Mouse (Mus musculus) left cerebral cortex, adult 18-20 months (tissue): ENCODE data around the gene Spred2. TPM values are rescaled to one million over a fixed set of nuclear protein-coding genes. Genes with fewer than 3 reads are reported as not detected.

ENCODE experiments used
- DNase-seq, 2 experiments: peaks; one replicate each; pipeline ENCODE4 v3.0.0; 2021 to 2022; ENCODE audit warnings: low spot score in 2 of 2, mixed read lengths in 1 of 2
- total RNA-seq, 2 experiments: library from RNA; stranded (reverse); gene quantifications; 2 replicates each; pipeline ENCODE4 v1.2.3; 2021

Gene Spred2
- total RNA-seq, 2 experiments from 2014 or later: 99.8 to 122 TPM

GRCm38 (mm10) chr11:19925149-19925975 lies 1.2 kb downstream of the Spred2 start:
- peak; percentile 65 to 80 for DNase-seq

GRCm38 (mm10) chr11:19925976-19926842 lies 2.0 kb downstream of the Spred2 start:
- peak; percentile 39 to 40 for DNase-seq

GRCm38 (mm10) chr11:19926843-19927120 lies 2.6 kb downstream of the Spred2 start:
- no peak for DNase-seq

GRCm38 (mm10) chr11:19928633-19929032 lies 4.5 kb downstream of the Spred2 start:
- DNase-seq: no peak

- DNase-seq: no peak
Measured at GRCm38 (mm10) chr11:19929087-19929865, 5.1 kb downstream of the Spred2 start.

- DNase-seq: no peak
Measured at GRCm38 (mm10) chr11:19931569-19932230, 7.5 kb downstream of the Spred2 start.

- DNase-seq: no peak
Measured at GRCm38 (mm10) chr11:19932983-19933511, 8.9 kb downstream of the Spred2 start.

GRCm38 (mm10) chr11:19935524-19936354 lies 11.6 kb downstream of the Spred2 start:
- no peak for DNase-seq

GRCm38 (mm10) chr11:19938456-19939004 lies 14.4 kb downstream of the Spred2 start:
- no peak for DNase-seq

GRCm38 (mm10) chr11:19939305-19939730 lies 15.1 kb downstream of the Spred2 start:
- no peak for DNase-seq

- no peak for DNase-seq
Measured at GRCm38 (mm10) chr11:19939831-19940230, 15.7 kb downstream of the Spred2 start.

- no peak for DNase-seq
Measured at GRCm38 (mm10) chr11:19941156-19941777, 17.1 kb downstream of the Spred2 start.

GRCm38 (mm10) chr11:19941978-19942377 lies 17.8 kb downstream of the Spred2 start:
- DNase-seq: no peak

- DNase-seq: no peak
Measured at GRCm38 (mm10) chr11:19943753-19944152, 19.6 kb downstream of the Spred2 start.

- DNase-seq: peak; percentile 35 to 53
Measured at GRCm38 (mm10) chr11:19944701-19945100, 20.5 kb downstream of the Spred2 start.

GRCm38 (mm10) chr11:19946721-19947120 lies 22.5 kb downstream of the Spred2 start:
- no peak for DNase-seq

GRCm38 (mm10) chr11:19947626-19948135 lies 23.5 kb downstream of the Spred2 start:
- DNase-seq: peak; percentile 34 to 65

GRCm38 (mm10) chr11:19949725-19950124 lies 25.6 kb downstream of the Spred2 start:
- no peak for DNase-seq

GRCm38 (mm10) chr11:19950169-19950568 lies 26.0 kb downstream of the Spred2 start:
- no peak for DNase-seq
